Mouse (Mus musculus) midbrain, embryonic 14.5 days (tissue): ENCODE measurements around the gene Hist1h3f. TPM values are rescaled to one million over a fixed set of nuclear protein-coding genes. Genes with fewer than 3 reads are reported as not detected.

Experiments used
- ATAC-seq: fragments of 200-750 bp; cut with Nextera tagmentation; 2 replicates; pipeline ENCODE4 v1.8.0; 2017; ENCODE audit warnings: moderate number of reproducible peaks, moderate library complexity; ENCODE audit not compliant: low FRiP score, low TSS enrichment
- DNase-seq: peaks from one replicate; pipeline ENCODE4 v3.0.0-alpha.2; 2015
- H3K27ac ChIP-seq: fragments of 300-500 bp; sonication (generic); replicated peaks from 2 replicates; pipeline ENCODE4 v1.5.1; 2014; ENCODE audit warnings: mild to moderate bottlenecking, low read depth, low read length, moderate library complexity
- H3K27me3 ChIP-seq: fragments of 300-500 bp; sonication (generic); 2 replicates; pipeline ENCODE4 v1.6.1; 2014; ENCODE audit warnings: low read length, control low read depth, mixed read lengths; ENCODE audit not compliant: control insufficient read depth, insufficient read depth
- H3K36me3 ChIP-seq: fragments of 300-500 bp; sonication (generic); 2 replicates; pipeline ENCODE4 v1.6.1; 2014; ENCODE audit warnings: low read length, control low read depth; ENCODE audit not compliant: control insufficient read depth, insufficient read depth
- H3K4me1 ChIP-seq: fragments of 300-500 bp; sonication (generic); 2 replicates; pipeline ENCODE4 v1.6.1; 2014; ENCODE audit warnings: mild to moderate bottlenecking, antibody characterized with exemption, low read length, control low read depth; ENCODE audit not compliant: control insufficient read depth, insufficient read depth
- H3K4me2 ChIP-seq: fragments of 300-500 bp; sonication (generic); 2 replicates; pipeline ENCODE4 v1.6.1; 2014; ENCODE audit warnings: mild to moderate bottlenecking, low read length, moderate library complexity
- H3K4me3 ChIP-seq: fragments of 300-500 bp; sonication (generic); replicated peaks from 2 replicates; pipeline ENCODE4 v1.5.1; 2014; ENCODE audit warnings: low read depth, low read length
- H3K9ac ChIP-seq: fragments of 300-500 bp; sonication (generic); replicated peaks from 2 replicates; pipeline ENCODE4 v1.6.1; 2014; ENCODE audit warnings: mild to moderate bottlenecking, low read length, moderate library complexity
- H3K9me3 ChIP-seq: fragments of 300-500 bp; sonication (generic); 2 replicates; pipeline ENCODE4 v1.6.1; 2016; ENCODE audit warnings: low read length, control low read depth, mixed read lengths; ENCODE audit not compliant: control insufficient read depth
- WGBS: fragments of 180-500 bp; shearing (Covaris S2); extraction: QIAGEN DNeasy Blood & Tissue Kit; methylation state at CpG from one replicate; pipeline ENCODE4 v1.1.7; 2014; 5-methylcytosine and 5-hydroxymethylcytosine counted together
- polyA plus RNA-seq: library from polyadenylated mRNA; unstranded; fragments of >200 nt; fragmentation: Nextera tagmentation; extraction: Ambion mirVana; gene quantifications from 2 replicates; pipeline ENCODE4 v1.2.1, GENCODE M21; 2014

The Hist1h3f gene
- polyA plus RNA-seq, 1 experiment from 2014 or later = 0.47 TPM

DNA sequence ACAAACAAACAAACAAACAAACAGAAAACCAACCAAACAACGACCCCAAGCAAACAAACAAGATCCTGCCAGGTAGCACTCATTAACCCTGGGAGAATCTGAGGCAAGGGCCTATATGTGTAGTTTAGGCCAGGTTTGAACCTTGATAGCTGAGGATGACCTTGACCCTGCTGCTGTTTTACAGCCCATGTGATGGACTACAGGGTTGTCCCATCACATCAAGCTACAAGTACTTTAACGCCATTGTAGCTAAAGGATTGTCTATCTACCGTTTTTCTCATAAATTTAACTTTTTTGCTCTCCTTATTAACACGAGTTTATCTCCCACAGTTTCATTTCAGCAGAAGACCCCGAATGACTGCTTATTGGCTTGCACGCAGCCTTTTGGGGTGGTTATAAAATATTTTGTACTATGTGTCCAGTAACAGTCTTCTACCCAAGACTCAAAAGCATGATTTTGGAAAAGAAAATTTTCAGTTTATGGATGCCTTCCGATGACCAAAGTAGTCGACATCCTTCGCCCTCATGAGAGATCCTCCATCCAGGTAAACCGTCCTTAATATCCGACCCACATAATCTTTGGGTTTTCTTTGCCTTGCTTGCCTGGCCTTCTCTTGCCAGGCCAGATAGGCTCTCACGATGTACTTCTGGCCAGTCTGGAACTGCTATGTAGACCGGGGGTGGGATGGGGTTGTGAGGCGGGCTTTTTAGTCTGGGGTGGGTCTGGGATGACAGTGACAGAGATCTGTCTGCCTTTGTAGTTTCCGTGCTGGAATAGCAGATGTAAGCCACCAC is 27.8 kb upstream of the Hist1h3f start:
- ATAC-seq (no peak), DNase-seq (no peak)
- Histone ChIP-seq H3K4me3 (peak overlapping the region; percentile 46), H3K4me2 (peak overlapping the region; percentile 85), H3K9ac (no peak overlapping the region; the same call in 1 of the 2 replicates), H3K27ac (no peak overlapping the region), H3K4me1 (no peaks in the 10 kb centered on the region), H3K36me3 (no peaks in the 10 kb centered on the region), H3K9me3 (no peaks in the 10 kb centered on the region), H3K27me3 (no peaks in the 10 kb centered on the region)
- WGBS = 53% methylated on average over 15 of the region's 15 CpGs

DNA sequence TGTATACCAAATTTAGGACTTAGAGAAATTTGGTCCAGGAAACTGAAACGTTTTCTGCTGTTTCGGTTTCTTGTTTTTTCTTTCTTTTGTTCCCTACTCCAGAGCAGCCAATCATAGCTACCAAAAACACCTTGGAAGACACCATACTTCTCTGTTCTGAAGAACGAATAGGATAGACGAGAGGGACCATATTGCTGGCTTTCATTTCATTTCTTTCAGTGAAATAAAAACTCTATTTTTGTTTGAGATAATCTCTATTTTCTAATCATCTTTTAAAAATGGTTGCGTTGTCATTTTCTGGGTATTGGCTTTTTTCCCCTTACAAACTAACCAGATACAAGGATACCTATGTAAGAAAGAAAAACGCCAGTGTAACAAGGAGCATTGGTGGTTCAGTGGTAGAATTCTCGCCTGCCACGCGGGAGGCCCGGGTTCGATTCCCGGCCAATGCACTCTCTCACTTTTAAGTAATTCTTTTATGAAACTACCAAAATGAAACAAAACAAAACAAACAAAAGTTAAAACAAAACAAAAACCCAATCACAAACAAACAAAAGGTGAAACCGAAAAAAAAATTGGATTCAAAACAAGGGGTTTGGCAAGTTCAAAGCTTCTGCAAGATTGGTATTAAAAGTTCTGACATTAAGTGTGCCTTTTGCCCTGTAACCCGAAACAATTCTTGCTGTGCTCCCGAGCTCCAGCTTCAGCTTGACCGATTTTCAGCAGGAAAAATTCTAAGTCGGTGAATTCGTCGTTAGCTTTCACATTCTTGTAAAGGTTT is 26.8 kb upstream of the Hist1h3f start:
- peak overlapping the region; percentile 85 for H3K4me2 ChIP-seq
- ATAC-seq (peak; percentile 78), DNase-seq (peak; percentile 93)
- H3K4me1 ChIP-seq = no peaks in the 10 kb centered on the region
- H3K36me3 ChIP-seq = no peaks in the 10 kb centered on the region
- H3K4me3 ChIP-seq = peak overlapping the region; percentile 46
- H3K9me3 ChIP-seq = no peaks in the 10 kb centered on the region
- WGBS = under 1% methylated on average over 19 of the region's 19 CpGs
- H3K27me3 ChIP-seq = no peaks in the 10 kb centered on the region
- H3K9ac ChIP-seq = no peak overlapping the region
- no peak overlapping the region for H3K27ac ChIP-seq

DNA sequence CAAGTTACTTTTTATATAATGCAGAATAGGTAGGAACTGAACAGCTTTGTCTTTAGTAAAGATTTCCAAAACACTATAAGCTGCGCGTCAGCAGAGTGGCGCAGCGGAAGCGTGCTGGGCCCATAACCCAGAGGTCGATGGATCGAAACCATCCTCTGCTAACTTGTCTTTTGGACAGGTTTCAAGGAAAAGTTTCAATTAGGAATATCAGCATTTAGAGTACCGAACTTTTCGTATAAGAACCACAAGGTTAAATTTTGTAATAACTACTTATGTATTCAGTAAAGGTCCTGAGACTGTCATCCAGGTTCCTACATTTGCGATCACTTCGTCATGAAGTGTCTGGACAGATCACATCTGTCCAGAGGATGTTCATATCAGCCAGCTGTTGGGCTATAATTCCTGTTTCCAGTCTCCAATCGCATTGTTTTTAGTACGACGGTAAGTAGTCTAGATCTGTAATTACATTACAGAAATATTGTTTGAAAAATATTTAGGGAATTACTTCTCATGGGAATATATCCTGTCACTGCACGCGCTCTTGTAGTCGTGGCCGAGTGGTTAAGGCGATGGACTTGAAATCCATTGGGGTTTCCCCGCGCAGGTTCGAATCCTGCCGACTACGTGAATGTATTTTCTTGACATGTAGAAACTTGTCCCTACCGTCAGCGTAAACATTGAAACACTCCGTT is 26.1 kb upstream of the Hist1h3f start:
- Histone ChIP-seq H3K4me2 (peak overlapping the region; percentile 85), H3K27me3 (no peaks in the 10 kb centered on the region), H3K4me1 (no peaks in the 10 kb centered on the region), H3K9ac (no peak overlapping the region), H3K9me3 (no peaks in the 10 kb centered on the region), H3K4me3 (peak overlapping the region; percentile 46), H3K36me3 (no peaks in the 10 kb centered on the region), H3K27ac (no peak overlapping the region)
- DNase-seq (peak; percentile 90), ATAC-seq (peak; percentile 91)
- WGBS = under 1% methylated on average over 27 of the region's 27 CpGs

DNA sequence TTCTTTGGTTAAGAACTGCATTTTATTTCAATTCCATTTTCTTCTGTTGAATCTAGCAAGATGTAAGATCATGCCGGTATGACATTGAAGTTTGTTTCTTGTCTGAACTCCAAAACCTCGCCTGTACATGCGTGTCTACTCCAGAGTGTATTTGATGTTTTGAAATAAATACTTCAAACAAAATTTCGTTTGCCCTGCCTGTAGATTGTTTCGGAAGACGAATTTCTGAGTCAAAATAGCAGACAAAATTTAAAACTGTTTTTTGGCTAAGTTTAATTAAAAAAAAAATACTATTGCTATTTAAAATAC is 25.6 kb upstream of the Hist1h3f start:
- Histone ChIP-seq H3K4me1 (no peaks in the 10 kb centered on the region), H3K27ac (no peak overlapping the region), H3K9me3 (no peaks in the 10 kb centered on the region), H3K27me3 (no peaks in the 10 kb centered on the region), H3K4me3 (peak overlapping the region; percentile 46), H3K36me3 (no peaks in the 10 kb centered on the region), H3K9ac (no peak overlapping the region), H3K4me2 (peak overlapping the region; percentile 85)
- DNase-seq (no peak), ATAC-seq (no peak)
- under 1% methylated on average over 6 of the region's 6 CpGs for WGBS

DNA sequence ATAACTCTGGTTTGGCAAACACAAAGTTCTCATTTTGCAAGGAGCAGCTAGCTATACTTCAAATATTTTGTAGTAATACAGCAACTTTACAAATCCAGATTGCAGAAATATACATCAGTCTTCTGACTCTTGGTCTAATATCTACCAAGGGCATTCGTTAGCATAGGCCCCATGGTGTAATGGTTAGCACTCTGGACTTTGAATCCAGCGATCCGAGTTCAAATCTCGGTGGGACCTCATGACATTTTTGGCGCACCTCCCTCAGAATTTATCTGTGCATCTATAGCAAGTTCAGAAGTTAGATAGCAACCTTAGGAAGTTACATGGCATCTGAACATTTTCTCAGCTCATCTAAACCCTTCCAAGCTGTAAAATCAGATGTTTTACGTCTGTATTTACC is 25.0 kb upstream of the Hist1h3f start:
- DNase-seq (peak; percentile 87), ATAC-seq (peak; percentile 31; the same call in 1 of the 2 replicates)
- Histone ChIP-seq H3K4me2 (peak overlapping the region; percentile 85), H3K9ac (no peak overlapping the region), H3K9me3 (no peaks in the 10 kb centered on the region), H3K27ac (no peak overlapping the region), H3K4me1 (no peaks in the 10 kb centered on the region), H3K27me3 (no peaks in the 10 kb centered on the region), H3K4me3 (peak overlapping the region; percentile 46), H3K36me3 (no peaks in the 10 kb centered on the region)
- 0% methylated on average over 6 of the region's 6 CpGs for WGBS

DNA sequence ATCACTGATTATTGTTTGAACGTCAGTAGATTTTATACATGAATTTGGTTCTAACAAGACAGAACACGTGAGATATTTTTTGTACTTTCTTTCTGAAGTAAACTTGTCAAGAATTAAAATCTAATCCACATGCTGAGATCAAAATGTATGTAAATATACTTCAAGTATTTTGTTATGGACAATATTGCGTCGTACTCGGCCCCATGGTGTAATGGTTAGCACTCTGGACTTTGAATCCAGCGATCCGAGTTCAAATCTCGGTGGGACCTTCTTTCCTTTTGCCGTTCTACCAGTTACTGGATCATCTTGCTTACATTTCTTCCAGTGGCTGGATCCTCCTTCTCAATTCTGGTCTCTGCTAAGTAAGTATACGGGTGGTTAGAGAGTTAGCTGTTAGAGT is 24.4 kb upstream of the Hist1h3f start:
- Histone ChIP-seq H3K27ac (no peak overlapping the region), H3K9ac (no peak overlapping the region)

DNA sequence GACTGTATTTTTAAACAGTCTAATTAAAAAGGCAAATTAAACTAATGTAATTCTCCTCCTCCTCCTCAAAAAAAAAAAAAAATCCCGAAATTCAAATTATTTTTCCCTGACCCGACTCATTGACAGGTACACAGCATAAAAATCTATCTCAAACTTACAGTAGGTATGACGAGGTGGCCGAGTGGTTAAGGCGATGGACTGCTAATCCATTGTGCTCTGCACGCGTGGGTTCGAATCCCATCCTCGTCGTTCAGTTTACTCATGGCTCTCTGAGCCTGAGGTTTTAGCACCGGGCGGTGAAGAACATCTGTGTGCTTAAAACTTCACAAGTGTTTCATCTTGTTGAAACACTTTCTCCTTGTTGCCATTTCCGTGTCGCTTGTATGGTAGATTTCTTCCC is 22.1 kb upstream of the Hist1h3f start:
- no peak overlapping the region for H3K4me3 ChIP-seq
- WGBS = under 1% methylated on average over 14 of the region's 14 CpGs
- no peak overlapping the region for H3K27ac ChIP-seq
- DNase-seq = peak; percentile 80
- H3K9me3 ChIP-seq = no peaks in the 10 kb centered on the region
- peak overlapping the region; percentile 25 for H3K4me2 ChIP-seq
- H3K9ac ChIP-seq = no peak overlapping the region
- no peaks in the 10 kb centered on the region for H3K36me3 ChIP-seq
- H3K27me3 ChIP-seq = no peaks in the 10 kb centered on the region
- H3K4me1 ChIP-seq = 0 out of 2 replicates have a peak, but pooled peaks cover under 1% of the 10 kb centered on the region
- ATAC-seq = no peak

More for the DNA sequence above, 24.4 kb upstream of the Hist1h3f start:
- Histone ChIP-seq H3K27me3 (no peaks in the 10 kb centered on the region), H3K36me3 (no peaks in the 10 kb centered on the region), H3K4me1 (no peaks in the 10 kb centered on the region), H3K4me2 (peak overlapping the region; percentile 85), H3K9me3 (no peaks in the 10 kb centered on the region), H3K4me3 (peak overlapping the region; percentile 46)
- peak; percentile 41; the same call in 1 of the 2 replicates for ATAC-seq
- DNase-seq = peak; percentile 88
- WGBS = 1% methylated on average over 10 of the region's 10 CpGs

DNA sequence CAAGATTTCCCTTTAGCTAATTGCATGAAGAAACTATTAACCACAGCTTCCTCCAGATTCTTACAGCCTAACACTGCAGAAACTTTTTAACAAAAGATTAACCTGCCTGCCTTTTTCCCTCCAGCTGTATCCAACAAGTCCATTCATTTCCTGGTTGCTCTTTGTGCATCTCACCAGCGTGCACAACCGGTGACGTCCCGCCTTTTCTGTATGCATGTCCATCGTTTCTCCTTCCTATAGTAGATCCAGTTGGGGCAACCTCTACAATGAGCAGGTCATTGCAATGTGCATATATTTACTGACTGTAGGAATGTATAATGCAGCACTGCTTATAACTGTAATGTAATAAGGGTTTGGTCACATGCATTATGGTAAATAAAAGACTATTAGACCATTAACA is 19.9 kb upstream of the Hist1h3f start:
- Histone ChIP-seq H3K36me3 (no peaks in the 10 kb centered on the region), H3K4me3 (no peak overlapping the region), H3K27me3 (no peaks in the 10 kb centered on the region), H3K27ac (no peak overlapping the region), H3K9me3 (no peaks in the 10 kb centered on the region), H3K4me1 (0 out of 2 replicates have a peak, but pooled peaks cover 6% of the 10 kb centered on the region), H3K4me2 (no peak overlapping the region), H3K9ac (no peak overlapping the region)
- ATAC-seq (no peak), DNase-seq (no peak)
- 42% methylated on average over 5 of the region's 5 CpGs for WGBS
